Mouse (Mus musculus) neural tube, embryonic 14.5 days (tissue): Measurements from ENCODE around the gene Prc1. TPM values are rescaled to one million over a fixed set of nuclear protein-coding genes. Genes with fewer than 3 reads are reported as not detected.
"Not testable (repeated sequence)": the region's sequence is repeated elsewhere in the genome, so short reads cannot be mapped to it uniquely, and the experiment has no call there.

Experiments
- ATAC-seq: fragments of 200-750 bp; cut with Nextera tagmentation; 2 replicates; pipeline ENCODE4 v1.8.0; 2017; ENCODE audit warnings: low read depth, mild to moderate bottlenecking, moderate TSS enrichment, moderate library complexity
- H3K27ac ChIP-seq: fragments of 300-500 bp; sonication (generic); 2 replicates; pipeline ENCODE4 v1.5.1; 2014; ENCODE audit warnings: low read depth, mild to moderate bottlenecking, control low read depth, low read length, moderate library complexity, mixed read lengths
- H3K27me3 ChIP-seq: fragments of 300-500 bp; sonication (generic); 2 replicates; pipeline ENCODE4 v1.6.1; 2014; ENCODE audit warnings: low read length; ENCODE audit not compliant: control insufficient read depth, insufficient read depth
- H3K36me3 ChIP-seq: fragments of 300-500 bp; sonication (generic); 2 replicates; pipeline ENCODE4 v1.6.1; 2014; ENCODE audit warnings: low read length, mixed read lengths; ENCODE audit not compliant: control insufficient read depth, insufficient read depth
- H3K4me1 ChIP-seq: fragments of 300-500 bp; sonication (generic); 2 replicates; pipeline ENCODE4 v1.6.1; 2014; ENCODE audit warnings: low read length; ENCODE audit not compliant: control insufficient read depth, insufficient read depth
- H3K4me2 ChIP-seq: fragments of 300-500 bp; sonication (generic); 2 replicates; pipeline ENCODE4 v1.6.1; 2014; ENCODE audit warnings: mild to moderate bottlenecking, low read depth, low read length, control low read depth
- H3K4me3 ChIP-seq: fragments of 300-500 bp; sonication (generic); 2 replicates; pipeline ENCODE4 v1.5.1; 2014; ENCODE audit warnings: low read depth, low read length, control low read depth, mixed read lengths
- H3K9ac ChIP-seq: fragments of 300-500 bp; sonication (generic); replicated peaks from 2 replicates; pipeline ENCODE4 v1.6.1; 2014; ENCODE audit warnings: low read depth, mild to moderate bottlenecking, control low read depth, low read length, mixed read lengths
- H3K9me3 ChIP-seq: fragments of 300-500 bp; sonication (generic); 2 replicates; pipeline ENCODE4 v1.6.1; 2016; ENCODE audit warnings: low read length; ENCODE audit not compliant: control insufficient read depth
- WGBS: fragments of 180-500 bp; shearing (Covaris S2); extraction: QIAGEN DNeasy Blood & Tissue Kit; methylation state at CpG from one replicate; pipeline ENCODE4 v1.1.7; 2014; 5-methylcytosine and 5-hydroxymethylcytosine counted together
- polyA plus RNA-seq: library from polyadenylated mRNA; unstranded; fragments of >200 nt; fragmentation: Nextera tagmentation; extraction: Ambion mirVana; gene quantifications from 2 replicates; pipeline ENCODE4 v1.2.1, GENCODE M21; 2014

The Prc1 gene
- polyA plus RNA-seq, 1 experiment from 2014 or later: 21.5 TPM

GRCm38 (mm10) chr7:80319846-80320496 is 25.7 kb downstream of the Prc1 start:
- Histone ChIP-seq H3K27me3 (no peaks in the 10 kb centered on the region), H3K4me3 (no peak overlapping the region), H3K4me2 (no peak overlapping the region), H3K9me3 (no peaks in the 10 kb centered on the region), H3K9ac (no peak overlapping the region), H3K36me3 (peaks cover 16% of the 10 kb centered on the region), H3K27ac (no peak overlapping the region), H3K4me1 (peaks cover 10% of the 10 kb centered on the region)
- no peak for ATAC-seq
- WGBS: 85% methylated on average over 19 of the region's 19 CpGs

GRCm38 (mm10) chr7:80323336-80323735 is 29.1 kb downstream of the Prc1 start:
- WGBS: 20% methylated on average over 8 of the region's 8 CpGs
- Histone ChIP-seq H3K27me3 (no peaks in the 10 kb centered on the region), H3K4me2 (peak overlapping the region; percentile 57), H3K4me3 (peak overlapping the region; percentile 48), H3K36me3 (peaks cover 38% of the 10 kb centered on the region), H3K9me3 (no peaks in the 10 kb centered on the region), H3K4me1 (peaks cover 10% of the 10 kb centered on the region), H3K9ac (peak overlapping the region; percentile 25), H3K27ac (no peak overlapping the region; the same call in 1 of the 2 replicates)
- no peak for ATAC-seq

- Histone ChIP-seq H3K9me3 (no peaks in the 10 kb centered on the region), H3K4me1 (peaks cover 10% of the 10 kb centered on the region), H3K36me3 (peaks cover 40% of the 10 kb centered on the region), H3K27ac (peak within 1 kb of the TSS; percentile 73), H3K4me3 (peak within 1 kb of the TSS; percentile 48), H3K4me2 (peak within 1 kb of the TSS; percentile 57), H3K27me3 (no peaks in the 10 kb centered on the region), H3K9ac (peak within 1 kb of the TSS; percentile 25)
- peak; percentile 99 for ATAC-seq
- WGBS: 2% methylated on average over 38 of the region's 38 CpGs
These were observed 30.0 kb downstream of the Prc1 start, which contains the start of gene Rccd1 for GRCm38 (mm10) chr7:80324043-80324815. Gene Rccd1, minus strand, starts transcription at chr7:80324454.

- not testable (repeated sequence) for H3K27me3 ChIP-seq, ATAC-seq, H3K9ac ChIP-seq, H3K27ac ChIP-seq, H3K9me3 ChIP-seq
- H3K4me3 ChIP-seq: peak overlapping the region; percentile 48; the same call in 1 of the 2 replicates
- peaks cover 10% of the 10 kb centered on the region for H3K4me1 ChIP-seq
- WGBS: 55% methylated on average over 5 of the region's 5 CpGs
- H3K36me3 ChIP-seq: peaks cover 45% of the 10 kb centered on the region
- H3K4me2 ChIP-seq: peak overlapping the region; percentile 57; the same call in 1 of the 2 replicates
These were observed 30.5 kb downstream of the Prc1 start for GRCm38 (mm10) chr7:80324816-80325119.

- no peak for ATAC-seq
- WGBS: 94% methylated on average over 16 of the region's 16 CpGs
- Histone ChIP-seq H3K9ac (no peak overlapping the region), H3K27ac (no peak overlapping the region), H3K4me3 (no peak overlapping the region), H3K4me2 (no peak overlapping the region), H3K27me3 (no peaks in the 10 kb centered on the region), H3K9me3 (no peaks in the 10 kb centered on the region), H3K36me3 (peaks cover 51% of the 10 kb centered on the region), H3K4me1 (peaks cover 10% of the 10 kb centered on the region)
These were observed 31.1 kb downstream of the Prc1 start for GRCm38 (mm10) chr7:80325292-80325868.

GRCm38 (mm10) chr7:80326076-80326475 is 31.8 kb downstream of the Prc1 start:
- no peak overlapping the region for H3K27ac ChIP-seq
- peaks cover 10% of the 10 kb centered on the region for H3K4me1 ChIP-seq
- 98% methylated on average over 19 of the region's 19 CpGs for WGBS
- peaks cover 57% of the 10 kb centered on the region for H3K36me3 ChIP-seq
- no peak overlapping the region for H3K4me2 ChIP-seq
- no peak overlapping the region for H3K4me3 ChIP-seq
- H3K9me3 ChIP-seq: no peaks in the 10 kb centered on the region
- H3K27me3 ChIP-seq: no peaks in the 10 kb centered on the region
- no peak for ATAC-seq
- no peak overlapping the region for H3K9ac ChIP-seq

- H3K9ac ChIP-seq: no peak overlapping the region
- no peak overlapping the region for H3K27ac ChIP-seq
- H3K4me3 ChIP-seq: no peak overlapping the region
- no peak for ATAC-seq
- H3K36me3 ChIP-seq: peaks cover 96% of the 10 kb centered on the region
- H3K27me3 ChIP-seq: no peaks in the 10 kb centered on the region
- H3K4me1 ChIP-seq: 0 out of 2 replicates have a peak, but pooled peaks cover 4% of the 10 kb centered on the region
- H3K4me2 ChIP-seq: no peak overlapping the region
- 89% methylated on average over 8 of the region's 8 CpGs for WGBS
- no peaks in the 10 kb centered on the region for H3K9me3 ChIP-seq
These were observed 36.0 kb downstream of the Prc1 start for GRCm38 (mm10) chr7:80330278-80330677.

- Histone ChIP-seq H3K27ac (no peak overlapping the region), H3K4me3 (no peak overlapping the region), H3K36me3 (peaks cover 93% of the 10 kb centered on the region), H3K4me2 (no peak overlapping the region), H3K4me1 (0 out of 2 replicates have a peak, but pooled peaks cover 5% of the 10 kb centered on the region), H3K27me3 (no peaks in the 10 kb centered on the region), H3K9me3 (no peaks in the 10 kb centered on the region), H3K9ac (no peak overlapping the region)
- 90% methylated on average over 19 of the region's 19 CpGs for WGBS
- ATAC-seq: no peak
These were observed 37.2 kb downstream of the Prc1 start for GRCm38 (mm10) chr7:80331433-80331832.

GRCm38 (mm10) chr7:80334848-80335247 is 40.6 kb downstream of the Prc1 start:
- WGBS: 96% methylated on average over 4 of the region's 4 CpGs

More at GRCm38 (mm10) chr7:80334848-80335247, 40.6 kb downstream of the Prc1 start:
- ATAC-seq: no peak
- Histone ChIP-seq H3K4me1 (peaks cover 24% of the 10 kb centered on the region), H3K9ac (no peak overlapping the region), H3K36me3 (peaks cover 64% of the 10 kb centered on the region), H3K9me3 (no peaks in the 10 kb centered on the region), H3K27ac (no peak overlapping the region), H3K27me3 (no peaks in the 10 kb centered on the region), H3K4me2 (no peak overlapping the region), H3K4me3 (no peak overlapping the region)
